Comparison of ENCODE assay signal across 15 mouse cellular contexts in genomic region chr3:121354281-121354680, GRCm38 (mm10).
"Had no signal": no experiment of that assay in that cellular context is flagged by ENCODE, and none has a peak within 500 bp of the region (broad histone marks: within the 10 kb centered on the region; RNA-seq: fewer than 3 reads in every experiment).

No protein-coding gene starts in this region.

- H3K36me3 ChIP-seq: neural tube, embryonic 15.5 days; stomach, embryonic 15.5 days had no signal

- H3K27me3 ChIP-seq: neural tube, embryonic 15.5 days; stomach, embryonic 15.5 days had no signal

- H3K4me3 ChIP-seq: neural tube, embryonic 15.5 days; stomach, embryonic 15.5 days had no signal

- H3K9me3 ChIP-seq: neural tube, embryonic 15.5 days; stomach, embryonic 15.5 days had no signal

- H3K9ac ChIP-seq: neural tube, embryonic 15.5 days; stomach, embryonic 15.5 days had no signal

- H3K27ac ChIP-seq: neural tube, embryonic 15.5 days; stomach, embryonic 15.5 days; stomach, postnatal 0 days had no signal

- DNase-seq: retina, postnatal 1 day; right cerebral cortex, adult 18-20 months; right cerebral cortex, postnatal 14 days; right cerebral cortex, postnatal 25 days; right cerebral cortex, postnatal 4 days; spleen, adult 18-20 months; thymus, adult 18-20 months; thymus, adult 2 months; thymus, postnatal 14 days; thymus, postnatal 25 days; thymus, postnatal 36 days; thymus, postnatal 4 days had no signal

- H3K4me2 ChIP-seq: neural tube, embryonic 15.5 days; stomach, embryonic 15.5 days had no signal

- H3K4me1 ChIP-seq: stomach, embryonic 15.5 days had no signal
